Mouse (Mus musculus) layer of hippocampus, postnatal 25 days (tissue): ENCODE results near the gene Hira. TPM values are rescaled to one million over a fixed set of nuclear protein-coding genes. Genes with fewer than 3 reads are reported as not detected.
"Not testable (repeated sequence)": the region's sequence is repeated elsewhere in the genome, so short reads cannot be mapped to it uniquely, and the experiment has no call there.

Experiments used
- DNase-seq, 2 experiments: peaks; one replicate each; pipeline ENCODE4 v3.0.0; 2022; ENCODE audit warnings: mixed read lengths in 2 of 2, low spot score in 1 of 2; ENCODE audit errors: extremely low spot score in 1 of 2
- total RNA-seq, 2 experiments: library from RNA; stranded (reverse); gene quantifications; 2 replicates each; pipeline ENCODE4 v1.2.3; 2021

Hira gene
- total RNA-seq, 2 experiments from 2014 or later = 75.3 to 83.8 TPM

DNA sequence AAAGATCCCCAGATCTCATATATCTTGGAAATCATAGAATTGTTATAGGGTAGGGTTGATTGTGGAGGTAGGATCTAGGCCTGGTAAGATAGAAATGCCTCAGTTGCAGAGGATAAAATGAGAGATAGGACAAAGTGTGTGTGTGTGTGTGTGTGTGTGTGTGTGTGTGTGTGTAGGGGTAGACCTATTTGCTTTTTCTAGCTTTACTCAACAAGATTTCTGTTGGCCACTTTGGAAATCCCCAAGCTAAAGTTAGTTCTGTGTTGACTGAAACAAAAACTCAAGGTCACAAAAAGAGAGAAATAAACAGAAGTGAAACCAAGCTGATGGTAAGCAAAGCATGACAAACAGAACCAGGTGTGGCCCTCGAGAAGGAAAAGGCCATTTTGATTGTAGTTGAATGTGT, 130.4 kb downstream of the Hira start:
- DNase-seq = not testable (repeated sequence)

DNA sequence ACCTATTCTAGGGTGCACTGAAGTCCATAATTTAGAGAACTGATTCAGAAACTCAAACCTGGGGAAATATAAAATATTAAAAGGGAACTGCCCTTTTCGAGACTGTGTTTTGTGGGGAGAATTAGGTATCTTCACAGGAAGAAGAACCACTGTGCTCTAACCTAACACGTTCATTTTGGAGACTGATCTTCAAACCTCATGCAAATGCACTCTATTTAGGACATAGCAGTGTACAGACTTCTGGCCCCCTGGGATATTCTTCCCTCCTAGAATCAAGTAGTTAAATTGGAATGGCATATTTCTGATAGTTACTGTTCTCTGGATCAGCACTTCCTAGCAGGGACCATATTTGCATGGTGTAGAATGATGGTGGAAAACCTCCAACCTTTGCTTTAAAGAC, 133.9 kb downstream of the Hira start:
- DNase-seq = no peak

DNA sequence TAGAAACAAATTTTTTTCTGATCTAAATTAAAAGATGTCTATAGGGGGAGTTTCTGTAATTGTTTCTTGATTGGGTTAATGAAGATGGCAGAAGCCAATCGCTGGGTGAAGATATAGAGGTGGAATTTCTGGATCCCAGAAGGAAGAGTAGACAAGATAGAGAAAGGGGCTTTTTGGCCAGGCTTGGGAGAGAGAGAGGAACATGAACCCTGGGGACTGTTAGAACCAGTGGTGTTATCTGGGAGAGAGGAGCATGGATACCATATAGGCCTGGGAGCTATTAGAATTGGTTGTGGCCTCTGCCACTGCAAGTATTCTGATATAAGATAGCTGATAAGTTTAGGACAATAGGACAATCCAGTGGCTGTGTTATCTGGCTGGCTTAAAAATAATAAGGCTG, 136.7 kb downstream of the Hira start:
- DNase-seq = no peak

DNA sequence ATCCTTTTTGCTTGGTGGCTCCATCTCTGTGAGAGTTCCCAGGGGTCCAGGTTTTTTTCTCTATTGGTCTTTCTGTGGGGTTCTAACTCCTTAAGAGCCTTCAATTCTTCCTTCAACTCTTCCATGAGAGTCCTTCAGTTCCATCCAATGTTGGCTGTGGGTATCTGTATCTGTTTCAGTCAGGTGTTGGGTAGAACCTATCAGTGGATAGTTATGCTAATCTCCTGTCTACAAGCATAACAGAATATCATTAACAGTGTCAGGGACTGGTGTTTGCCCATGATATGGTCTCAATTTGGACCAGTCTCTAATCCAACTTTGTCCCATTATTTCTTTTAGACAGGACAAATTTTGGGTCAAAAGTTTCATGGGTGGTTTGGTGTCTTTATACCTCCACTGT, 137.8 kb downstream of the Hira start:
- DNase-seq = no peak

Other genes starting within 250 kb of the Hira start
- gene Sept5, start 247.1 kb upstream of the Hira start, total RNA-seq = 100 to 1,000 TPM; 600 to 645 TPM
- gene Cldn5, start 100.2 kb upstream of the Hira start, total RNA-seq = 10 to 100 TPM; 53.6 to 57.3 TPM
- gene Ufd1, start 65.3 kb upstream of the Hira start, total RNA-seq = 100 to 1,000 TPM; 101 to 103 TPM
- gene Cdc45, start 65.0 kb upstream of the Hira start, total RNA-seq = 1 to 10 TPM; 1.7 to 1.9 TPM
- gene 2510002D24Rik, start 40.5 kb upstream of the Hira start, total RNA-seq = 10 to 100 TPM; 23.8 to 28.2 TPM
- gene Gm28539, start 40.5 kb upstream of the Hira start, total RNA-seq = 1 to 10 TPM; 7.7 to 9.8 TPM
- 10 to 100 TPM; 32.7 to 33.9 TPM for gene Mrpl40, start 175 bp upstream of the Hira start, total RNA-seq